Mouse (Mus musculus) mesoderm, embryonic 11.5 days (tissue): ENCODE results near the gene Tdpoz4.
"Not testable (repeated sequence)": the region's sequence is repeated elsewhere in the genome, so short reads cannot be mapped to it uniquely, and the experiment has no call there.

Experiments used
- DNase-seq: peaks from one replicate; pipeline ENCODE4 v3.0.0-alpha.2; 2012; ENCODE audit warnings: low read depth, low spot score

Tdpoz4 gene

GRCm38 (mm10) chr3:93796098-93796497 lies at the start of gene Tdpoz4:
Gene Tdpoz4, plus strand, starts transcription at chr3:93796398.
- not testable (repeated sequence) for DNase-seq

DNA sequence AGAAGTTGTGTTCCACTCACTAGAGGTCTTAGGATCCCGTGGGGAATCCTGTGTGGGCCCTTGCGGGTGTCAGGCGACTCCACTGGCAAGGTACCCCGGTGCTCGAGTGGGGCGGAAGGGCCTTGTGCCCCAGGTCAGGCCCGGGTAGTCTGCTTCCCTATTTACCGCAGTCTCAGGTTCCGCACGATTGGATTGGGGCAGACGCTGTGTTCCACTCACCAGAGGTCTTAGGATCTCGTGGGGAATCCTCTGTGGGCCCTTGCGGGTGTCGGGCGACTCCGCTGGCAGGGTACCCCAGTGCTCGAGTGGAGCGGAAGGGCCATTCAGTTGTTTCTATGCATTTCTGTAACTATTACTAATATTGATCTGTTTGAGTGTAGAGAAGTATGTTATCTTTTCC lies 42.2 kb upstream of the Tdpoz4 start:
- not testable (repeated sequence) for DNase-seq

GRCm38 (mm10) chr3:93772700-93773099 lies 23.5 kb upstream of the Tdpoz4 start, which contains the start of gene Gm5773:
Gene Gm5773, plus strand, starts transcription at chr3:93773000.
- DNase-seq, result not testable (repeated sequence)

- DNase-seq, result not testable (repeated sequence)
Observed at GRCm38 (mm10) chr3:93813341-93813740, 17.1 kb downstream of the Tdpoz4 start.

DNA sequence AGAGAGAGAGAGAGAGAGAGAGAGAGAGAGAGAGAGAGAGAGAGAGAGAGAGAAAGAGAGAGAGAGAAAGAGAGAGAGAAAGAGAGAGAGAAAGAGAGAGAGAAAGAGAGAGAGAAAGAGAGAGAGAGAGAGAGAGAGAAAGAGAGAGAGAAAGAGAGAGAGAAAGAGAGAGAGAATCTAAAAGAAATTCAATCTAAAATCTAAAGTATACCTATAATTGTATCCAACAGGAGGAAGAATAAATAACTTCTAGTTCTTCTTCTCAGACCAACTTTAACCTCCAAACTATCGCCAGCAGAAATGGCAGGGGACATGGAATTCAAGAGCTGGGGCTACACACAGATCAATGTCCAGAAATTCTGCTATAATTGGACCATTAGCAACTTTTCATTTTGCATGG lies 29.5 kb downstream of the Tdpoz4 start, which contains the start of gene Tdpoz3:
TSS of gene Tdpoz3 (plus strand) at position 301 of the 400 bp plus-strand sequence.
- not testable (repeated sequence) for DNase-seq
